Mouse (Mus musculus): ENCODE data around the gene Lrrc4c.

GRCm38 (mm10) chr2:96755066-96755465, 437.1 kb downstream of the Lrrc4c start:
- no peak for TF ChIP-seq KAT2A (IDR thresholded peaks at IDR 0.05; ENCODE audit: insufficient replicate concordance, low read length)
- no peak for TF ChIP-seq POLR2A (IDR thresholded peaks at IDR 0.05; ENCODE audit: low read depth, low read length)
- no peak for TF ChIP-seq CTCF (conservative IDR thresholded peaks at IDR 0.05 in 1 of 2, IDR thresholded peaks at IDR 0.05 in 1 of 2; ENCODE audit: low read depth in 2 of 2, low read length in 2 of 2)

Data from CH12.LX (cell line).